Mouse (Mus musculus) mouse embryonic stem cell (cell line): ENCODE measurements around the gene Fyb2.

Experiments used
- in situ Hi-C, 2 experiments: fragments of 300-500 bp; cut with MboI; formaldehyde crosslinking; loops; 1 replicate in 1 of 2; 3 replicates in 1 of 2; pipeline ENCODE4 v1.14.3; 2019 to 2020; ENCODE audit warnings: low sequenced_read_pairs in 2 of 2, low pct_unique_long_range_greater_than_20kb in 1 of 2, mixed read lengths in 1 of 2; ENCODE audit not compliant: unreplicated experiment in 1 of 2

Gene Fyb2

GRCm38 (mm10) chr4:104992271-104992670, 79.0 kb downstream of the Fyb2 start:
- in situ Hi-C loops = no loop called here

DNA sequence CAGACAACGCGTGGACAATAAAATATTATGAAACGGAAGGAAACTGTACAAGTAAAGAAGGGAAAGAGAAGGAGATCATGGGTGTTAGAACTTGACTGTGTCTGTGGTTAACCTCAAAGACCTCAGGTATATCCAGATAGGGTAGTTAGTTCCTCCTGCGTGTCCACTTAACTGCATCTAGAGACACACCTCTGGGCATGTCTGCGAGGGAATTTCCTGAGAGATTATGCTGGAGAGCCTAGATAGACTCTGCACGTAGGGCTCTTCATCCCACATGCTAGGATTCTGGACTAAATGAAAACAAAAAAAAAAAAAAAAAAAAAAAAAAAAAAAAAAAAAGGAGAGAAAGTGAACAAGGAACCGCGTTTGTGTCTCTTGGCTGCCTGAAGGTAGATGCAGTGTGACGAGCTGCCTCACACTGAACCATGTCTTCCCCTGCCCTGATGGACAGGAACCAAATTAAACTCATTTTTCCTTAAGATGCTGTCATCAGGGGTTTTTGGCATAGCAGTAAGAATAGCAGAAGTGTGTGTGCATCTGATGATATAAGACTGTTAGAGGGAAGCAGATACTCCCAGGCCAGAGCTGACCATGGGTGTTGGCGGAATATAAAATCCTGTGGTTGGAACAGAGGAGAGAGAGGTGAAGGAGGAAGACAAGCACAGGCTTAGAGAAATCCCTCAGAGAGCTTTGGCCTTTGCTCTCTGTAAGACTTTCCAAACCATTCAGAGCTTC, 80.1 kb downstream of the Fyb2 start:
- in situ Hi-C loops = no loop called here

- in situ Hi-C loops = loop anchor here (5.0 to 25.0 kb wide), 2 partner anchors 87 kb away; partner anchors contain the start of gene Fyb2 (in 2 of the 2)
Measured at GRCm38 (mm10) chr4:104999702-105000101, 86.4 kb downstream of the Fyb2 start.

DNA sequence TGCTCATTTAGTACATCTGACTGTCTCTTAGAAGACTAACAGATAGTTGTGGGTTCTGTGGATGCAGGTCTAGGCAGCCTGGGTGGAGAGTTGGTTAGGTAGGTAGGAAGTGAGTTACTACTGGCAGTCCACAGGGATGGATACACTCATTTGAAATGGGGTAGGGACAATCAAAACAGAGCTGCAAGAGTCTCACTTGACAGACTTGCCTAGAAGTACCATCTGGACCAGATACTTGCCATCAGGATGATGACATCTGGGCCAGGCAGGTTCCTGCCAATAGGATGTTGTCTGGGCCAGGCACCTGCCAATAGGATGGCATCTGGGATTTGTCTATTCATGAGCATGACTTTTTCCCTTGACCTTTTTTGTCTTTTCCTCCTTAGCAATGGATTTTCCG, 88.5 kb downstream of the Fyb2 start:
- in situ Hi-C loops = loop anchor here (5.0 to 25.0 kb wide), 2 partner anchors 89 kb away; partner anchors contain the start of gene Fyb2 (in 2 of the 2)

DNA sequence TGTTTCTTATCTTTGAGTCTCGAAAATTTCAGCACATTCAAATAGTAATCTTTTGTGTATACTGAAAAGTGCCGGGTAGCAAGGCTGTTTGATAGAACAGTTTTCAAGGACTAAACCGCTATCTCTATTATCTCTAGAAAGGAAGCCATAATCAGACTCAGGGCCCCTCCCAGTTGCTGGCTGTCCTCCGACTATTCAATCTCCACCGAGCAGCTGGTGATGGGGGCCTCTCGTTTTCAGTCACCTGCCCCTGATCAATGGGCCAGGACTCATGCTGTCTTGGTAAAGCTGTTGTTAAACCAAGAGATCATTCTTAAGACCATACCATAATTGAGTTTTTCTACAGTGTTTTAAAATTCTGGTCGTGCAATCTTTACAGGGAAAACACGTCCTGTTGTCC, 90.9 kb downstream of the Fyb2 start:
- in situ Hi-C loops = loop anchor here (5.0 to 25.0 kb wide), 2 partner anchors 92 kb away; partner anchors contain the start of gene Fyb2 (in 2 of the 2)

DNA sequence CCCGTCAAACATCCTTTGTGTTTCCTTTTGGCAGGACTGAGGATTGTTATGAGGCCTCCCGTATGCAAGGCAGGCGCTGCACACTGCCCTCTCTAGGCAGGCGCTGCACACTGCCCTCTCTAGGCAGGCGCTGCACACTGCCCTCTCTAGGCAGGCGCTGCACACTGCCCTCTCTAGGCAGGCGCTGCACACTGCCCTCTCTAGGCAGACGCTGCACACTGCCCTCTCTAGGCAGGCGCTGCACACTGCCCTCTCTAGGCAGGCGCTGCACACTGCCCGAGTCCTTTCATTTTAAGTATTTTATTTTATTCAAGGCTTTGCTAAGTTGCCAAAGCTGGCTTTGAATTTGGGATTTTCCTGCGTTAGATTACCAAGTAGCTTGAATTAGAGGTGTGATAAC, 91.4 kb downstream of the Fyb2 start:
- in situ Hi-C loops = loop anchor here (5.0 to 25.0 kb wide), 2 partner anchors 92 kb away; partner anchors contain the start of gene Fyb2 (in 2 of the 2)

DNA sequence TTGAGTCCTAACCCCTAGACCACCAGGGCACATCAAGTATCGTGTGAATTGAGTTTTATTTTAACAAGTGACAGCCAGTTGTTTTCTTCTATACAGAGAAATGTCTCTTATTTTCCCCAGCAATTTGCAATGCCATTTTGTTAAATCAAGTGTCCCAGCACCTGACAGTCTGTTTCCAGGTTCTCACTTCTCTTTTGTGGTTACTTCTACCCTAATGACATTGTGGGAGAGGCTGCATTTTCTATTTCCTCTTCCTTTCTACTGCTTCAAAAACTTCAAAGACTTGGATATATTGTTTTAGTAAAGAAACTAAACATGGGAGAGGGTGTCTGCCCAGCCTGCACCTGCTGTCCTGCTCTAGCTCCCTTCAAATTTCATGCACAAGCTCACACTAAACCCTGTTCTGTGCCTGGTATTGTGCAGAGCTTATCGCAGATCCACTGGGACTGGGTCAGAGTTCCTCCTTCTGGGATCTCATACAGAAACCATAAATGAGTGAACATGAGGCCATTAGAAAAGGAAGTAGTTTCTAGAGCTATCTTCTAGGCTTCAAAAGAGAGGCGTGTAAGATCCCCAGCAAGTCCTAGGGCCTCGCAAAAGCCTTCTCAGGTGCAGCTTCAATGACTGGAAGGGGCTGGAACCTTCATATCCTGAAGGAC, 94.2 kb downstream of the Fyb2 start:
- in situ Hi-C loops = loop anchor here in 1 of 2 experiments (25.0 kb wide), 1 partner anchor 95 kb away; the partner anchor contains the start of gene Fyb2

GRCm38 (mm10) chr4:105013718-105014117, 100.5 kb downstream of the Fyb2 start:
- in situ Hi-C loops = loop anchor here in 1 of 2 experiments (25.0 kb wide), 1 partner anchor 101 kb away; the partner anchor contains the start of gene Fyb2

DNA sequence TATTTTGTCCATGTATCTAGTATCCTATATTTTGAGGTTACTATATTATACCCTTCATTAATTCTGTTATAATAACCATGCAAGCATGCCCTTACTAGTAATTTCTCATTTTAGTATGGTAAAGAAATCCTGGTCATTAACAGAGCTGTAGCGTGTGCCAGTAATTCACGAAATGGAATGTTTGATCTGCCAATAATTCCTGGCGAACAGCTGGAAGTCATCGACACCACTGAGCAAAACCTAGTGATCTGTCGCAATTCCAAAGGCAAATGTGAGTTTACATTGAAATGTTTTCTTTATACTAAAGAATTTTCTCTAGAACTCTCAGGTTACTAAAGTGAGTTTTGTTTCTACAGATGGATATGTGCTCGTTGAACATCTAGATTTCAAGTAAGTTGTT, 102.2 kb downstream of the Fyb2 start:
- in situ Hi-C loops = loop anchor here in 1 of 2 experiments (25.0 kb wide), 1 partner anchor 103 kb away; the partner anchor contains the start of gene Fyb2

- in situ Hi-C loops = loop anchor here in 1 of 2 experiments (25.0 kb wide), 1 partner anchor 104 kb away; the partner anchor contains the start of gene Fyb2
Measured at GRCm38 (mm10) chr4:105016006-105016613, 102.9 kb downstream of the Fyb2 start.

GRCm38 (mm10) chr4:105027278-105027677, 114.0 kb downstream of the Fyb2 start:
- in situ Hi-C loops = no loop called here

- in situ Hi-C loops = loop anchor here in 1 of 2 experiments (10.0 kb wide), 1 partner anchor 94 kb away; no protein-coding TSS in a partner anchor
Measured at GRCm38 (mm10) chr4:105031104-105031503, 117.8 kb downstream of the Fyb2 start.

DNA sequence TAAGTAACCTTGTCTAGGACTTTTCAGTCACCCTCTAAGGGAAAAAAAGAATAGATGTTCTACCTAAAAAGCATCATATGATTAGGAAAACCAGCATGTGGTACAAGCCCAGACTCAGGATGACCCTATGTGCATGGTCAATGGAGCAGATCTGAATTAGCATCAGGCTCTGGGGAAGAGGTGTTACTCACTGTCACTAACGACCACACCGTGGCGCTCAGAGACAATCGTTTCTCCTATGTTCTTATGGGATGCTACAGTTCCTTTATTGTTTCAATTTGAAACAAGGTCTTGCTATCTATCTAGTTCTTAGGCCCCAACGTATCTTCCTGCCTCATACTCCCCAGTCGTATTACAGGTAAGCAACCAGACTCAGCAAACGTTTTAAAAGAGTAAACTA, 119.9 kb downstream of the Fyb2 start:
- in situ Hi-C loops = loop anchor here in 1 of 2 experiments (10.0 kb wide), 1 partner anchor 92 kb away; no protein-coding TSS in a partner anchor

DNA sequence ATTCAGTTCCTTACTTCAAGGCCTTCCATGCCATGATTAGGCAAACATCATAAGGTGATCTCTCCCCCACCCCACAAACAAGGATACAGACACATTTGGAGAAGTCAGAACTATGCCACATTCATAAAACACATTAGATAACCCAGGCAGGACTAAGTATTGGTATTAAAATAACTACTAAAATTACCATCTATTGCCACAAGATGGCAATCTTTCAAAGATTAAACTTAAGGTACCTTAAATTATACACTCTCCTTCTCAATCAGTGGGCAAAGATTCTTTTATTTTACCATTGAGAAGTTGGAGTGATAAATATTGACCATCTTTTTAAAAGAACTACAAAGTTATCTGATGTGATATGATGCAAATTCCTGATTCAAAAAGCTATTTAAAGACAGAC, 121.0 kb downstream of the Fyb2 start:
- in situ Hi-C loops = loop anchor here in 1 of 2 experiments (10.0 kb wide), 1 partner anchor 91 kb away; no protein-coding TSS in a partner anchor

GRCm38 (mm10) chr4:105050041-105050440, 136.8 kb downstream of the Fyb2 start:
- in situ Hi-C loops = no loop called here

DNA sequence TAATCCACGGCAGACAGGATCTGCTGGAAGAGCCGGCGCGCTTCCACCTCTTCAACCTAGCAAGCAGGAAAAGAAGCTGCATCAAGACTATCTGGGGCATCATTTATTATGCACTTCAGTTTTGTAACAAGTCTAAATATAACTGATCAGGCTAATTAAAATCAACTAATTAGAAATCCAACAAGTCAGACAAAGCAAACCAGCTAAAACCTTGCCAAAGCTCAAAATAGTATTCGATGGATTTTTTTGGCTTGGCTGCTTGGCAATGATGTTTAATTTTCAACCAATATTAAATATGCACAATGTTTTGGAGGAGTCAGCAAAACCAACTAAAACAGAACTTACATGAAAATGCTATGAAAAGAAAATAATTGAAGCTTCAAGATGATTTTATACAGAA, 138.0 kb downstream of the Fyb2 start:
- in situ Hi-C loops = no loop called here
